Mouse (Mus musculus): ENCODE results near the gene Cltc.

DNA sequence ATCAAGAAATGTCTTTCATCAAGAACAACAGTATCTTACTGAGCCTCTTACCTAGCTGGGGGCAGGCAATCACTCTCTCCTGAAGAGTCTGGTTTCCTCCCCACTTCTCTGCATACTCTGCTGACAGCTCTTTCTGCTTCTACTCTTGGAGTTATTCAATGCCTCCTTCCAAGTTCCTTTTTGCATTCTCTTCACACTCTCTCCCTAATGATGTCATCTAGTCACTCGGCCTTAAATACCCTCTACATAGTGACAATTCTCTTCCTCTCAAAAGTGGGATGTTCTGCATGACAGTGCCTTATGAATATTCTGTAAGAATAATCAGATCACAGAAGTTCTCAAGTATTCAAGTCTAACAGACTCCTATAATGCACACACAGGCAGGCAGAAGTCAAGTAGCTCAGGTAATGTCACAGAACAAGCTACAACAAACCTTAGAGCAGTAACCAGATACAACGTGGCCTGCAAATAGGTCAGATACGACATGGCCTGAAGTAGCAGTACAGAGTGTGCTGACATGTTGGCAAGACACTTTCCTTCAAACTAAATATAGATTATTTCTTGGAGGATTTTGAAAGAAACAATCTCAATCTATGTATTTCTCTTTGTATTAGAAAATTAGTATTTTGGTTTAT lies 86.2 kb downstream of the Cltc start:
- TF ChIP-seq POLR2A (IDR thresholded peaks at IDR 0.05; ENCODE audit: borderline replicate concordance, low read depth, low read length) (no peak), CTCF (IDR thresholded peaks at IDR 0.05; ENCODE audit: low read depth, low read length) (no peak)

Data from bone marrow macrophage, adult 2 months (primary cell).